Mouse (Mus musculus): ENCODE measurements around the gene Vmn1r3.
"Not testable (repeated sequence)": the region's sequence is repeated elsewhere in the genome, so short reads cannot be mapped to it uniquely, and the experiment has no call there.

Vmn1r3 gene

GRCm38 (mm10) chr4:3185258-3185657 is at the start of gene Vmn1r3:
Gene Vmn1r3, minus strand, starts transcription at chr4:3185358.
- not testable (repeated sequence) for DNase-seq

GRCm38 (mm10) chr4:3232053-3232452 is 46.9 kb upstream of the Vmn1r3 start:
- no peak for DNase-seq

- no peak for DNase-seq
Observed at GRCm38 (mm10) chr4:3230908-3231684, 45.9 kb upstream of the Vmn1r3 start.

- DNase-seq = no peak
Observed at GRCm38 (mm10) chr4:3229532-3229931, 44.4 kb upstream of the Vmn1r3 start.

GRCm38 (mm10) chr4:3228476-3228875 is 43.3 kb upstream of the Vmn1r3 start:
- no peak for DNase-seq

- no peak for DNase-seq
Observed at GRCm38 (mm10) chr4:3227751-3228150, 42.6 kb upstream of the Vmn1r3 start.

- no peak for DNase-seq
Observed at GRCm38 (mm10) chr4:3226488-3226887, 41.3 kb upstream of the Vmn1r3 start.

- DNase-seq = not testable (repeated sequence)
Observed at GRCm38 (mm10) chr4:3225416-3225815, 40.3 kb upstream of the Vmn1r3 start.

- not testable (repeated sequence) for DNase-seq
Observed at GRCm38 (mm10) chr4:3224848-3225247, 39.7 kb upstream of the Vmn1r3 start.

GRCm38 (mm10) chr4:3223483-3224209 is 38.5 kb upstream of the Vmn1r3 start:
- not testable (repeated sequence) for DNase-seq

- not testable (repeated sequence) for DNase-seq
Observed at GRCm38 (mm10) chr4:3216382-3216781, 31.2 kb upstream of the Vmn1r3 start.

- DNase-seq = not testable (repeated sequence)
Observed at GRCm38 (mm10) chr4:3213349-3213748, 28.2 kb upstream of the Vmn1r3 start.

- not testable (repeated sequence) for DNase-seq
Observed at GRCm38 (mm10) chr4:3209643-3210217, 24.6 kb upstream of the Vmn1r3 start.

- DNase-seq = not testable (repeated sequence)
Observed at GRCm38 (mm10) chr4:3176746-3177490, 8.2 kb downstream of the Vmn1r3 start.

GRCm38 (mm10) chr4:3176195-3176594 is 9.0 kb downstream of the Vmn1r3 start:
- not testable (repeated sequence) for DNase-seq

GRCm38 (mm10) chr4:3175756-3176155 is 9.4 kb downstream of the Vmn1r3 start:
- DNase-seq = not testable (repeated sequence)

GRCm38 (mm10) chr4:3174586-3174985 is 10.6 kb downstream of the Vmn1r3 start:
- DNase-seq = not testable (repeated sequence)

GRCm38 (mm10) chr4:3167020-3167419 is 18.1 kb downstream of the Vmn1r3 start, which contains the start of gene Vmn1r2:
Gene Vmn1r2, plus strand, starts transcription at chr4:3167320.
- DNase-seq = not testable (repeated sequence)

GRCm38 (mm10) chr4:3165046-3165445 is 20.1 kb downstream of the Vmn1r3 start:
- no peak for DNase-seq

- not testable (repeated sequence) for DNase-seq
Observed at GRCm38 (mm10) chr4:3164429-3164828, 20.7 kb downstream of the Vmn1r3 start.

- DNase-seq = not testable (repeated sequence)
Observed at GRCm38 (mm10) chr4:3153320-3153719, 31.8 kb downstream of the Vmn1r3 start.

GRCm38 (mm10) chr4:3147926-3148325 is 37.2 kb downstream of the Vmn1r3 start:
- not testable (repeated sequence) for DNase-seq

Measured in cerebellum, adult 9-11 months (tissue).